Mouse (Mus musculus) midbrain, embryonic 10.5 days (tissue): ENCODE results near the gene Rexo4. TPM values are rescaled to one million over a fixed set of nuclear protein-coding genes. Genes with fewer than 3 reads are reported as not detected.

Source experiments
- polyA plus RNA-seq: library from polyadenylated mRNA; unstranded; fragments of >200 nt; fragmentation: Nextera tagmentation; extraction: Ambion mirVana; gene quantifications from 2 replicates; pipeline ENCODE4 v1.2.1, GENCODE M21; 2016

The Rexo4 gene
- polyA plus RNA-seq, 1 experiment from 2014 or later = 57.7 TPM

Other genes starting within 250 kb of the Rexo4 start
- not detected in 2 replicates for gene Abo, start 99.4 kb downstream of the Rexo4 start, polyA plus RNA-seq
- gene Surf6, start 61.5 kb downstream of the Rexo4 start, polyA plus RNA-seq = 32.9 and 35.2 TPM in 2 replicates
- gene Med22, start 53.7 kb downstream of the Rexo4 start, polyA plus RNA-seq = 122 and 137 TPM in 2 replicates
- 595 and 683 TPM in 2 replicates for gene Rpl7a, start 53.6 kb downstream of the Rexo4 start, polyA plus RNA-seq
- gene Surf2, start 48.0 kb downstream of the Rexo4 start, polyA plus RNA-seq = 53.6 and 58.6 TPM in 2 replicates
- 47.8 and 53.0 TPM in 2 replicates for gene Surf1, start 47.9 kb downstream of the Rexo4 start, polyA plus RNA-seq
- gene Surf4, start 30.5 kb downstream of the Rexo4 start, polyA plus RNA-seq = 156 and 159 TPM in 2 replicates
- gene Stkld1, start 30.3 kb downstream of the Rexo4 start, polyA plus RNA-seq = 0.05 and 0.06 TPM in 2 replicates
- not detected in 2 replicates for gene Adamts13, start 9.0 kb upstream of the Rexo4 start, polyA plus RNA-seq
- 90.7 and 117 TPM in 2 replicates for gene Cacfd1, start 45.5 kb upstream of the Rexo4 start, polyA plus RNA-seq
- 3.1 and 4.4 TPM in 2 replicates for gene Slc2a6, start 63.6 kb upstream of the Rexo4 start, polyA plus RNA-seq
- gene Mymk, start 107.8 kb upstream of the Rexo4 start, polyA plus RNA-seq = not detected in 2 replicates
- 4.8 and 6.3 TPM in 2 replicates for gene Adamtsl2, start 115.0 kb upstream of the Rexo4 start, polyA plus RNA-seq
- 0.06 and 0.22 TPM in 2 replicates for gene Fam163b, start 178.1 kb upstream of the Rexo4 start, polyA plus RNA-seq
- gene Dbh, start 200.8 kb upstream of the Rexo4 start, polyA plus RNA-seq = 1.1 TPM in 2 replicates